Mouse (Mus musculus) left cerebral cortex, postnatal 36 days (tissue): ENCODE measurements around the gene Psenen. TPM values are rescaled to one million over a fixed set of nuclear protein-coding genes. Genes with fewer than 3 reads are reported as not detected.
A peak's percentile ranks its signal among the peaks of the same experiment; 100 is the strongest.

Experiments used
- DNase-seq, 2 experiments: peaks; one replicate each; pipeline ENCODE4 v3.0.0; 2021 to 2022; ENCODE audit warnings: low spot score in 2 of 2, mixed read lengths in 1 of 2
- intact Hi-C: fragments of 180-260 bp; cut with DNase I; formaldehyde crosslinking; loops from one replicate; pipeline ENCODE4 v1.15.1; 2025
- total RNA-seq, 2 experiments: library from RNA; stranded (reverse); gene quantifications; 2 replicates each; pipeline ENCODE4 v1.2.3; 2021

The Psenen gene
- 10 to 100 TPM; 79.8 to 85.1 TPM for total RNA-seq

GRCm38 (mm10) chr7:30563117-30563905, at the start of gene Psenen, which contains the start of the genes U2af1l4 and Gm49396:
Gene Psenen, minus strand, starts transcription at chr7:30563627.
Gene U2af1l4, plus strand, starts transcription at chr7:30563301.
Gene Gm49396, plus strand, starts transcription at chr7:30563344.
- peak; percentile 93 to 95 for DNase-seq
- intact Hi-C loops = loop anchor here (2.0 kb wide), 2 partner anchors 25 to 121 kb away; partner anchors contain the start of gene Kmt2b

GRCm38 (mm10) chr7:30612654-30613402, 49.4 kb upstream of the Psenen start, which contains the start of gene Upk1a:
Gene Upk1a, minus strand, starts transcription at chr7:30612847.
- DNase-seq = no peak
- intact Hi-C loops = loop anchor here (1.0 kb wide), 1 partner anchor 24 kb away; no protein-coding TSS in a partner anchor

- DNase-seq = no peak
- intact Hi-C loops = no loop called here
Measured at GRCm38 (mm10) chr7:30610043-30610442, 46.6 kb upstream of the Psenen start.

GRCm38 (mm10) chr7:30608476-30608875, 45.0 kb upstream of the Psenen start:
- DNase-seq = no peak
- intact Hi-C loops = no loop called here

- no peak for DNase-seq
- intact Hi-C loops = no loop called here
Measured at GRCm38 (mm10) chr7:30607706-30608309, 44.4 kb upstream of the Psenen start.

- DNase-seq = no peak
- intact Hi-C loops = no loop called here
Measured at GRCm38 (mm10) chr7:30604944-30605343, 41.5 kb upstream of the Psenen start.

- DNase-seq = no peak
- intact Hi-C loops = no loop called here
Measured at GRCm38 (mm10) chr7:30604424-30604823, 41.0 kb upstream of the Psenen start.

- intact Hi-C loops = no loop called here
- DNase-seq = no peak
Measured at GRCm38 (mm10) chr7:30602583-30602982, 39.2 kb upstream of the Psenen start.

GRCm38 (mm10) chr7:30600651-30601050, 37.2 kb upstream of the Psenen start:
- intact Hi-C loops = no loop called here
- no peak for DNase-seq

GRCm38 (mm10) chr7:30599933-30600353, 36.5 kb upstream of the Psenen start:
- intact Hi-C loops = no loop called here
- DNase-seq = peak; percentile 87

GRCm38 (mm10) chr7:30598786-30599185, 35.4 kb upstream of the Psenen start, which contains the start of gene Zbtb32:
Gene Zbtb32, minus strand, starts transcription at chr7:30598909.
- intact Hi-C loops = no loop called here

GRCm38 (mm10) chr7:30596811-30597210, 33.4 kb upstream of the Psenen start:
- intact Hi-C loops = no loop called here
- DNase-seq = no peak

More at GRCm38 (mm10) chr7:30598786-30599185, 35.4 kb upstream of the Psenen start, which contains the start of gene Zbtb32:
- no peak for DNase-seq

- no peak for DNase-seq
- intact Hi-C loops = no loop called here
Measured at GRCm38 (mm10) chr7:30596093-30596492, 32.7 kb upstream of the Psenen start.

GRCm38 (mm10) chr7:30594510-30595024, 31.1 kb upstream of the Psenen start:
- intact Hi-C loops = no loop called here

GRCm38 (mm10) chr7:30593579-30594509, 30.4 kb upstream of the Psenen start:
- intact Hi-C loops = no loop called here
- no peak for DNase-seq

More at GRCm38 (mm10) chr7:30594510-30595024, 31.1 kb upstream of the Psenen start:
- DNase-seq = no peak

- intact Hi-C loops = no loop called here
- DNase-seq = no peak
Measured at GRCm38 (mm10) chr7:30592772-30593423, 29.5 kb upstream of the Psenen start.

- intact Hi-C loops = no loop called here
- DNase-seq = no peak
Measured at GRCm38 (mm10) chr7:30591605-30591951, 28.2 kb upstream of the Psenen start.

- intact Hi-C loops = no loop called here
- no peak for DNase-seq
Measured at GRCm38 (mm10) chr7:30590927-30591604, 27.6 kb upstream of the Psenen start.
